Mouse (Mus musculus) cerebellum, postnatal 10 days (tissue): ENCODE data around the gene Btbd9.
A peak's percentile ranks its signal among the peaks of the same experiment; 100 is the strongest.
"Not testable (repeated sequence)": the region's sequence is repeated elsewhere in the genome, so short reads cannot be mapped to it uniquely, and the experiment has no call there.

Experiments used
- DNase-seq, 2 experiments: peaks; one replicate each; pipeline ENCODE4 v3.0.0; 2021; ENCODE audit warnings: mixed read lengths in 2 of 2

Gene Btbd9

GRCm38 (mm10) chr17:30511399-30511798 is 64.9 kb downstream of the Btbd9 start:
- no peak for DNase-seq

- DNase-seq: peak; percentile 92
Observed at GRCm38 (mm10) chr17:30510171-30510570, 66.1 kb downstream of the Btbd9 start.

- DNase-seq: peak; percentile 63 to 72
Observed at GRCm38 (mm10) chr17:30509646-30510045, 66.6 kb downstream of the Btbd9 start.

GRCm38 (mm10) chr17:30507636-30508576 is 68.4 kb downstream of the Btbd9 start:
- DNase-seq: no peak

- no peak for DNase-seq
Observed at GRCm38 (mm10) chr17:30506916-30507315, 69.4 kb downstream of the Btbd9 start.

GRCm38 (mm10) chr17:30499541-30499940 is 76.7 kb downstream of the Btbd9 start:
- DNase-seq: not testable (repeated sequence)

- DNase-seq: no peak
Observed at GRCm38 (mm10) chr17:30498779-30499178, 77.5 kb downstream of the Btbd9 start.

- DNase-seq: peak; percentile 88 to 89
Observed at GRCm38 (mm10) chr17:30498376-30498719, 77.9 kb downstream of the Btbd9 start.

- peak; percentile 53 to 62 for DNase-seq
Observed at GRCm38 (mm10) chr17:30497525-30498375, 78.5 kb downstream of the Btbd9 start.

- no peak for DNase-seq
Observed at GRCm38 (mm10) chr17:30495567-30495966, 80.7 kb downstream of the Btbd9 start.

GRCm38 (mm10) chr17:30495154-30495553 is 81.1 kb downstream of the Btbd9 start:
- DNase-seq: no peak

GRCm38 (mm10) chr17:30493481-30493880 is 82.8 kb downstream of the Btbd9 start:
- no peak for DNase-seq

GRCm38 (mm10) chr17:30492191-30492590 is 84.1 kb downstream of the Btbd9 start:
- DNase-seq: no peak

GRCm38 (mm10) chr17:30491601-30492000 is 84.7 kb downstream of the Btbd9 start:
- no peak for DNase-seq

GRCm38 (mm10) chr17:30490601-30491000 is 85.7 kb downstream of the Btbd9 start:
- no peak for DNase-seq

GRCm38 (mm10) chr17:30490086-30490485 is 86.2 kb downstream of the Btbd9 start:
- DNase-seq: no peak

GRCm38 (mm10) chr17:30489629-30490028 is 86.7 kb downstream of the Btbd9 start:
- DNase-seq: no peak

GRCm38 (mm10) chr17:30487695-30488094 is 88.6 kb downstream of the Btbd9 start:
- no peak for DNase-seq

GRCm38 (mm10) chr17:30485067-30485854 is 91.0 kb downstream of the Btbd9 start:
- DNase-seq: no peak

- no peak for DNase-seq
Observed at GRCm38 (mm10) chr17:30484446-30485066, 91.7 kb downstream of the Btbd9 start.

GRCm38 (mm10) chr17:30481766-30482165 is 94.5 kb downstream of the Btbd9 start:
- DNase-seq: no peak

- DNase-seq: no peak
Observed at GRCm38 (mm10) chr17:30481341-30481740, 94.9 kb downstream of the Btbd9 start.
